Mouse (Mus musculus) G1E (cell line): ENCODE results near the gene 1700019A02Rik.

ENCODE experiments used
- CTCF ChIP-seq: IDR thresholded peaks from 2 replicates; pipeline ENCODE4 v1.5.1; 2012; ENCODE audit warnings: low read depth, low read length, inconsistent platforms, mixed read lengths
- TAL1 ChIP-seq: conservative IDR thresholded peaks from 2 replicates; pipeline ENCODE4 v1.6.1; 2012; ENCODE audit warnings: low read depth, low read length, inconsistent platforms, mixed read lengths

DNA sequence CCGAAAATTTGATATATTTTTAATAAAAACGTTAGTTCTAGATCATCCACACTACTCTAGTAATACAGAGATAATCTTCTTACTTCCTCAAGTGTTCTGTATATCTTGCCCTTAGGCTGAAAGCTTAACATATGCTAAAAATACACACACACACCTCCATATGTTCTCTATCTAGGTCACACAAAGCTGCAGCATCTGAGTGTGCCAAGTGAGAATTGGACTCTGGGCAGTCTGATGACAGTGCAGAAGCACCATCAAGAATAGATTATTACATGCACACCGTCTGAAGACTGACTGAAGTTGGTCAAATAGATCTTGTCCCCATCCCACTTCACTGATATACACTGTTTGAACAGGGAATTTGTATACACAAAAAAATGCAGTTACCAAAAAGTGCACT, 38.2 kb upstream of the 1700019A02Rik start:
- TF ChIP-seq TAL1 (no peak), CTCF (no peak)
